Mouse (Mus musculus) layer of hippocampus, adult 11-12 months (tissue): ENCODE measurements at regions not wholly inside any gene's neighbourhood (a gene's known extent, or its start where the extent isn't known, plus 50 kb on each side); places are given as distances from the start of the nearest gene placed in this dataset.

Experiments
- DNase-seq: peaks from one replicate; pipeline ENCODE4 v3.0.0; 2022; ENCODE audit warnings: low spot score

DNA sequence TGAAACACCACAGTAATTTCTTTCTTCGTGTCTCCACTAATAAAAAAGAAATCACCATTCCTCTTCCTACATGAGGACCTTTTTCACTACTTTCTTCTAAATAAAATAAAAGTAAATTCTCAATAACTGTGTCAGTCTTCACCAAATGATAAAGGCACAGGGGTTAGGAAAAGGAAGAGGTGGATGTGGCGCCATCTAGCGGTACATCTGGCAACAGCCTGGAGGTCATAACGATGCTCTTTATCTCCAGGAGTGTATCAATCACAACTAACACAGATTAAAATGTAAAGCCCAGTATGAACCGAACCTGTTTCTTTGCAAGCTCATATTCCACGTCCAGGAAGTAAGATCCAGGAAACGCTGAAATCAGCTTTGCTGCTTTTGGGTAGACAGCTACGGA is 793.0 kb downstream of the Gm7489 start:
- DNase-seq, result peak; percentile 39
